Mouse (Mus musculus) neural tube, embryonic 14.5 days (tissue): ENCODE measurements at regions not wholly inside any gene's neighbourhood (a gene's known extent, or its start where the extent isn't known, plus 50 kb on each side); places are given as distances from the start of the nearest gene placed in this dataset.

Experiments
- ATAC-seq: fragments of 200-750 bp; cut with Nextera tagmentation; 2 replicates; pipeline ENCODE4 v1.8.0; 2017; ENCODE audit warnings: low read depth, mild to moderate bottlenecking, moderate TSS enrichment, moderate library complexity
- H3K27ac ChIP-seq: fragments of 300-500 bp; sonication (generic); 2 replicates; pipeline ENCODE4 v1.5.1; 2014; ENCODE audit warnings: low read depth, mild to moderate bottlenecking, control low read depth, low read length, moderate library complexity, mixed read lengths
- H3K27me3 ChIP-seq: fragments of 300-500 bp; sonication (generic); 2 replicates; pipeline ENCODE4 v1.6.1; 2014; ENCODE audit warnings: low read length; ENCODE audit not compliant: control insufficient read depth, insufficient read depth
- H3K36me3 ChIP-seq: fragments of 300-500 bp; sonication (generic); 2 replicates; pipeline ENCODE4 v1.6.1; 2014; ENCODE audit warnings: low read length, mixed read lengths; ENCODE audit not compliant: control insufficient read depth, insufficient read depth
- H3K4me1 ChIP-seq: fragments of 300-500 bp; sonication (generic); 2 replicates; pipeline ENCODE4 v1.6.1; 2014; ENCODE audit warnings: low read length; ENCODE audit not compliant: control insufficient read depth, insufficient read depth
- H3K4me2 ChIP-seq: fragments of 300-500 bp; sonication (generic); 2 replicates; pipeline ENCODE4 v1.6.1; 2014; ENCODE audit warnings: mild to moderate bottlenecking, low read depth, low read length, control low read depth
- H3K4me3 ChIP-seq: fragments of 300-500 bp; sonication (generic); 2 replicates; pipeline ENCODE4 v1.5.1; 2014; ENCODE audit warnings: low read depth, low read length, control low read depth, mixed read lengths
- H3K9ac ChIP-seq: fragments of 300-500 bp; sonication (generic); replicated peaks from 2 replicates; pipeline ENCODE4 v1.6.1; 2014; ENCODE audit warnings: low read depth, mild to moderate bottlenecking, control low read depth, low read length, mixed read lengths
- H3K9me3 ChIP-seq: fragments of 300-500 bp; sonication (generic); 2 replicates; pipeline ENCODE4 v1.6.1; 2016; ENCODE audit warnings: low read length; ENCODE audit not compliant: control insufficient read depth
- WGBS: fragments of 180-500 bp; shearing (Covaris S2); extraction: QIAGEN DNeasy Blood & Tissue Kit; methylation state at CpG from one replicate; pipeline ENCODE4 v1.1.7; 2014; 5-methylcytosine and 5-hydroxymethylcytosine counted together

DNA sequence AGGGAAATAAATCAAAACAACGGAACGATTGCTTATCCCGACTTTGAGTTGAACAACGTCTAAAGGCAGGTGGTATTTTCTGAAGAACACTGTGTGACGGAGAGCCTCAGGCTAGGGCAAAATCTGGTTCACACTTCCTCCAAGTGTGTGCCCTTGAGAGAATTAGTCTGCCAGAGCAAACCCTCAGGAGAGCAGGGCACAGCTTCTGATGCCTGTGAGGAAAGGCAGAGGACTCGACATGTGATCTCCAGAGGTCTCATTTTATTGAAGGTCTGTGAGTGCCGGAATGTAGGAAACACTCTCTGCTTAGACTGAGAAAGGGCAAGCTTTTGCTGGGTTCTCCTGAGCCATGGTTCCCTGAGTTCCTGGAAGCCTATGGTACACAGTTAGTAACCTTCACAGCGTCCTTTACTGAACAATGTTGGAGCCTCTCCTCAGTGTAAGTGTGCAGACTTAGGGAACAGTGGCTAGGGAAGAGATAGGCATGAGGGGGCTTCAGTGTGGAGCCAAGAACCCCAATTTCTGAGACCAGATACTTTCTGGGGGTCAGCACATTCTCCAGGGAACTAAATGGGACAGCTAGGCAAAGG is 77.1 kb downstream of the Cd24a start:
- H3K9me3 ChIP-seq, result no peaks in the 10 kb centered on the region
- ATAC-seq, result no peak
- H3K4me1 ChIP-seq, result no peaks in the 10 kb centered on the region
- H3K27me3 ChIP-seq, result no peaks in the 10 kb centered on the region
- no peak overlapping the region for H3K4me3 ChIP-seq
- no peak overlapping the region for H3K27ac ChIP-seq
- no peak overlapping the region for H3K4me2 ChIP-seq
- 72% methylated on average over 8 of the region's 8 CpGs for WGBS
- H3K9ac ChIP-seq, result no peak overlapping the region
- no peaks in the 10 kb centered on the region for H3K36me3 ChIP-seq

GRCm38 (mm10) chr10:43655680-43656079 is 77.6 kb downstream of the Cd24a start:
- WGBS, result 53% methylated on average over 2 of the region's 2 CpGs
- Histone ChIP-seq H3K4me3 (no peak overlapping the region), H3K9me3 (no peaks in the 10 kb centered on the region), H3K4me1 (no peaks in the 10 kb centered on the region), H3K9ac (no peak overlapping the region), H3K27me3 (no peaks in the 10 kb centered on the region), H3K27ac (no peak overlapping the region), H3K36me3 (no peaks in the 10 kb centered on the region), H3K4me2 (no peak overlapping the region)
- no peak for ATAC-seq

DNA sequence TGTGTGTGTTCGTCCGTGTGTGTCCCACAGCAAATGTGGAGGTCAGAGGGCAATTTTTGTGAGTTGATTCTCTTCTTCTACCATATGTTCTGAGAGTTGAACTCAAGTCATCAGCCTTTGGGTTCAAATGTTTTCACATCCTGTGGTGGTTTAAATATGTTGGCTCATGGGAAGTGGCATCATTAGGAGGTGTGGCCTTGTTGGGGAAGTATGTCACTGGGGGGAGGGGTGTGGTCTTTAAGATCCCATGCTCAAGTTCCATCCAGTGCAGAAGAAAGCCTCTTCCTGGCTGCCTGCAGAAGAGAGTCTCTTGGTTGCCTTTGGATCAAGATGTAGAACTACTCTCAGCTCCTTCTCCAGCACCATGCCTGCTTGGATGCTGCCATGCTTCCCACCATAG is 78.1 kb downstream of the Cd24a start:
- Histone ChIP-seq H3K4me2 (no peak overlapping the region), H3K9ac (no peak overlapping the region), H3K4me1 (no peaks in the 10 kb centered on the region), H3K27ac (no peak overlapping the region), H3K4me3 (no peak overlapping the region), H3K9me3 (no peaks in the 10 kb centered on the region), H3K27me3 (no peaks in the 10 kb centered on the region), H3K36me3 (no peaks in the 10 kb centered on the region)
- no peak for ATAC-seq
- WGBS, result 68% methylated on average over 2 of the region's 2 CpGs

DNA sequence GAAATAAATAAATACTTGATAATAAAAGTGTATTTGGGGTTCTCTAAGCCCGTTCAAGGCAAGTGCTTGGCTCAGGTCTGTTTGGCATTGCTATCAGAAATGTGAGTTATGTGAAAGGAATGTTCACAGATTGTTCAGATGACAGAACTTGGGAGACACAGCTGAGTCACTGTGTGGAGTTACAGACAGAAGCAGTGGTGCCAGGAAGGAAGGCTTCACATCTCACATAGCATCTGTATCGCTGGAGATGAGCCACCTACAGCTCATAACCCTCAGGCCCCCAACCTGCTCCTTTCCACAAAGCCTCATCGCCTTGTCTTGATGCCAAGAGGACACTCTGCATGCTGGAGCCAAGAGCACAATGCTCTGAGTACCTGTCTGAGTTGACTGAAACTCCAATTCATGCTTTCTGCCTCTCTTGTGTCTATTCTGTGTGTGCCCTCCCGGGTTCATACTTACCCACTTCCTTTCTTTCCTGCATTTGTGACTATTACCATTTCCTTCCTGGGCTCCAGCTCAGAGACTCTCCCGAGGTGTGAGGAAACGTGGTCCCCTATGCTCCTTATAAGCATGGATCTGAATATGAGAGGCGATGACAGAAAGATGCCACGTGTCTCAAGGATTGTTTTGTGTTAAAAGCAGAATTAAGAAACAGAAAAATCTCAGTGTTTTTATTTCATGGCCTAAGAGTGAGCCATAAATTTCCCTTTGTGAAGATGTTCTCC is 79.6 kb downstream of the Cd24a start:
- no peak overlapping the region for H3K4me3 ChIP-seq
- H3K27ac ChIP-seq, result no peak overlapping the region
- no peaks in the 10 kb centered on the region for H3K9me3 ChIP-seq
- no peak overlapping the region for H3K9ac ChIP-seq
- no peaks in the 10 kb centered on the region for H3K36me3 ChIP-seq
- 87% methylated on average over 8 of the region's 8 CpGs for WGBS
- H3K27me3 ChIP-seq, result no peaks in the 10 kb centered on the region
- H3K4me2 ChIP-seq, result no peak overlapping the region
- ATAC-seq, result no peak
- H3K4me1 ChIP-seq, result no peaks in the 10 kb centered on the region

DNA sequence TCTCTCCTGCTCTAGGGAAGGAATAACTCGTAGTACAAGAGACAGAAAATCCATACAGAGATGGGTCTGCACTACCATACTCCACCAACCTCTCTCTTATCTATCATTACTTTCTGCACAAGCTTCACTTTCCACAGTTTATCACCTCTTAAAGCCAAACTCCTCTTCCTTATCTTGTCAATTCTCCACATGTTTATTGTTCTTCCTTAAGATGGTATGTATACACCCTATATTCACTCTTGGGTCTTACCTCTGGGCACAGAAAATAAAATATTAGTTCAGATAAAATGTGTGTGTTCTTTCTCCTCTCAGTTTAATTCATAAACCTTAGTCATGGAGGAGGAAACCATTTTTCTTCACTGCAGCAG is 80.1 kb downstream of the Cd24a start:
- Histone ChIP-seq H3K4me2 (no peak overlapping the region), H3K27ac (no peak overlapping the region), H3K36me3 (no peaks in the 10 kb centered on the region), H3K4me3 (no peak overlapping the region), H3K27me3 (no peaks in the 10 kb centered on the region), H3K9ac (no peak overlapping the region), H3K4me1 (no peaks in the 10 kb centered on the region), H3K9me3 (no peaks in the 10 kb centered on the region)
- no peak for ATAC-seq
- 81% methylated on average over 1 of the region's 1 CpGs for WGBS

GRCm38 (mm10) chr10:43664844-43665243 is 86.8 kb downstream of the Cd24a start:
- H3K4me2 ChIP-seq, result no peak overlapping the region
- no peaks in the 10 kb centered on the region for H3K4me1 ChIP-seq
- no peaks in the 10 kb centered on the region for H3K9me3 ChIP-seq
- H3K4me3 ChIP-seq, result no peak overlapping the region
- H3K27me3 ChIP-seq, result no peaks in the 10 kb centered on the region
- 89% methylated on average over 4 of the region's 4 CpGs for WGBS
- no peaks in the 10 kb centered on the region for H3K36me3 ChIP-seq
- H3K27ac ChIP-seq, result no peak overlapping the region
- no peak for ATAC-seq
- no peak overlapping the region for H3K9ac ChIP-seq

DNA sequence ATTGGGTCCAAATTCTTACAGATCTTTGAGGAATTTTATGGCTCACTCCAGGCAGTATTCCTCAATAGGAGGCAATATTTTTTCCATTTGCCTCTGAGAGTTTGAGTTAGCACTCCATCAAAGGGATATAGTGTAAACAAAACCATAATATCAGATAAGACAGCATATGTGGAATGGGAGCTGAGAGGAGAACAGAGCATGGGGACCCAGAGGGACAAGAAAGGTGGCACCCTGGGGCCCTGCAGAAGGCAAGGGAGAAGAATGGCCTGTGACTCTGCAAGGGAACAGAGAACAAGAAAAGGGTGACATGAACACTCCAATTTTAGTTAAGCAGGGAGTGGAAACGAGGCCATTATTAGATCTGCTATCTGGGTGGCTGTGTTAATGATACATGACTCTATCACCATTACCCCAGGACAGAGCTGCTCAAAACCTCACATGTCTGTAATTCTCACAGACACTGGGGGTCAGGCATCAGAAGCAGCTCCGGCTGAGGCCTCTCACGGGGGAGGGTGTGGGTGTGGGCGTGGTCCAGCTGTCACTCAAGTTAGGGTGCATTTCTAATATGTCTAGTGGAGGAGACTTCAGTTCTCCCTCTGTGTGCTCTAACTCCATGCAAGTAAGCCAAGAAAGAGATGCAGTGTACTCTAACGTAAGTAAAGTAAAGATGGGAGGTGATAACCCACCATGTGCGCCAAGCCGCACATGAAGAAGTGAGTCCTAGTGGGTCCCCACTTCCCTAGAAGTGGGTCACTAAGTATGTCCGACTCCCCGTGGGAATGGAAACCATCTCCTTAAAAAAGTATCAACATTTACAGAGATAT is 88.4 kb downstream of the Cd24a start:
- Histone ChIP-seq H3K9ac (no peak overlapping the region), H3K4me2 (no peak overlapping the region), H3K36me3 (no peaks in the 10 kb centered on the region), H3K4me3 (no peak overlapping the region), H3K4me1 (no peaks in the 10 kb centered on the region), H3K27me3 (no peaks in the 10 kb centered on the region), H3K27ac (no peak overlapping the region), H3K9me3 (no peaks in the 10 kb centered on the region)
- no peak for ATAC-seq
- WGBS, result 72% methylated on average over 9 of the region's 9 CpGs

DNA sequence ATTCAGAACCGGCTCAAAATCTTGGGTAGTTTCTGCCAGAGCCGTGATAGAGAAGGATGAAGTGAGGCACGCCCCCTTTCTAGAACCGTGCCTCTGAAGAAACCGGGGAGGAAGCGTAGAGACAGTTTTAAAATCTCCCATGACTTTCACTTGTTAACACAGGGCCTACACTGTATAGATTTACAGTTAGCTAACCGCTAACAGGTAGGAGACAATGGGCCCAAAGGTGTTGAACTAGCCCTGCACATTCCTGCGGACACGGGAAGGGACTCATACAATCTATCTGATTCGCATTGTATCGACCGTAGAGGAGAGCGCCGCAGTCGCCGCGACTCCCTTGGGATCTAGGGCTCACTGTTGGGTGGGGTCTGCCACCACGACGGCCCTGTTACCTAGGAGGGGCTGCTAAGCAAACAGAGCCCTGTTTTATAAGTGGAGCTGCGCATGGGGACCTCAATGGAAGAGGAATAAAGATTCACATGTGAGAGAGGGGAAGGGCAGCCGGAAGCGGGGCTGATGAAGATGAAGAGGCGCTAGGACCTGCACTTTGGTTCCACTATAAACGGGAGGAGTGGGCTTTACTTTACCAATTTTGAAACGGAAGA is 89.1 kb downstream of the Cd24a start:
- H3K4me1 ChIP-seq, result no peaks in the 10 kb centered on the region
- H3K36me3 ChIP-seq, result no peaks in the 10 kb centered on the region
- H3K9ac ChIP-seq, result no peak overlapping the region
- no peak overlapping the region for H3K27ac ChIP-seq
- ATAC-seq, result no peak
- no peaks in the 10 kb centered on the region for H3K9me3 ChIP-seq
- H3K27me3 ChIP-seq, result no peaks in the 10 kb centered on the region
- 64% methylated on average over 25 of the region's 25 CpGs for WGBS
- no peak overlapping the region for H3K4me2 ChIP-seq
- no peak overlapping the region for H3K4me3 ChIP-seq

DNA sequence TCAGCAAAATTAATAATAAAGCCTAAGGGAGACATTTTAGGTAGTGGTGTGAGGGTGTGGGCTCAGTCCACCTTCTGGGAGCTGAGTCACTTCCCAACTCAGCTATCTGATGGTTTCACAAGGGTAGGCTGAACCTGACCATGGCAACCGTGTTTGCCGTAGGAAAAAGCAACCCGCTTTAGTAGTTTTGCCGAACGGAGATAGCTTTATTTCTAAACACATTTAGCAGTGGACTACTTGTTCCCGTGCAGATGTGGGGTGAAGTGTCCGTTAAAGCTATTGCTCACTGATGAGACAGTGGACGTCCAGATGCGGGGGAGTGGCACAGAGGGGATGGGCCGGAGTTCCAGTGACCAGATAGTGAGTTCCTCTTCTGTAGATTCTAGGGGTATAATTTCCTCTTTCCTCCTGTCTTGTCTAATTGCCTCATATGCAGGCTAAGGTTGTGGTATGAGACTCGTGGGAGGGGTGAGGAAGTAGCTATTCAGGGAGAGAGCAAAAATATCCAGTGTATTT is 89.7 kb downstream of the Cd24a start:
- no peak overlapping the region for H3K27ac ChIP-seq
- no peaks in the 10 kb centered on the region for H3K9me3 ChIP-seq
- no peak overlapping the region for H3K4me2 ChIP-seq
- no peak for ATAC-seq
- H3K9ac ChIP-seq, result no peak overlapping the region
- no peak overlapping the region for H3K4me3 ChIP-seq
- no peaks in the 10 kb centered on the region for H3K27me3 ChIP-seq
- 78% methylated on average over 11 of the region's 11 CpGs for WGBS
- no peaks in the 10 kb centered on the region for H3K4me1 ChIP-seq
- no peaks in the 10 kb centered on the region for H3K36me3 ChIP-seq
